Mouse (Mus musculus): ENCODE results near the gene Rasip1. TPM values are rescaled to one million over a fixed set of nuclear protein-coding genes. Genes with fewer than 3 reads are reported as not detected.
A peak's percentile ranks its signal among the peaks of the same experiment; 100 is the strongest.

The Rasip1 gene
- polyA plus RNA-seq (2014; fragmentation: Nextera tagmentation; extraction: Ambion mirVana): 4.9 and 5.1 TPM in 2 replicates

- peaks cover 14% of the 10 kb centered on the region for H3K27me3 ChIP-seq (ENCODE audit: control insufficient read depth, insufficient read depth, low read length)
- H3K9ac ChIP-seq (ENCODE audit: low read depth, low read length): peak within 1 kb of the TSS; percentile 69
- ATAC-seq (ENCODE audit: low FRiP score) (no peak), DNase-seq (ENCODE audit: low spot score) (no peak)
- H3K36me3 ChIP-seq (ENCODE audit: control insufficient read depth, insufficient read depth, low read length): no peaks in the 10 kb centered on the region
- peaks cover under 1% of the 10 kb centered on the region; the same call in 1 of the 2 replicates for H3K4me1 ChIP-seq (replicated peaks; ENCODE audit: control insufficient read depth, insufficient read depth, low read length)
- no peaks in the 10 kb centered on the region for H3K9me3 ChIP-seq (ENCODE audit: control insufficient read depth, low read length)
- 86% methylated on average over 9 of the region's 9 CpGs for WGBS
- H3K4me2 ChIP-seq (replicated peaks; ENCODE audit: low read depth, low read length): peak within 1 kb of the TSS; percentile 93
- peak within 1 kb of the TSS; percentile 49 for H3K4me3 ChIP-seq (ENCODE audit: low read depth, low read length)
- H3K27ac ChIP-seq (ENCODE audit: low read depth, low read length): no peak within 1 kb of the TSS; the same call in 1 of the 2 replicates
Observed at GRCm38 (mm10) chr7:45627261-45627660, at the start of gene Rasip1. TSS of gene Rasip1 (plus strand) at chr7:45627488.

GRCm38 (mm10) chr7:45585923-45586322 is 41.4 kb upstream of the Rasip1 start:
- no peak overlapping the region for H3K4me3 ChIP-seq (ENCODE audit: low read depth, low read length)
- H3K27ac ChIP-seq (ENCODE audit: low read depth, low read length): no peak overlapping the region
- WGBS: 88% methylated on average over 6 of the region's 6 CpGs
- no peaks in the 10 kb centered on the region for H3K36me3 ChIP-seq (ENCODE audit: control insufficient read depth, insufficient read depth, low read length)
- no peak for DNase-seq (ENCODE audit: low spot score)
- no peak for ATAC-seq (ENCODE audit: low FRiP score)
- H3K4me2 ChIP-seq (replicated peaks; ENCODE audit: low read depth, low read length): no peak overlapping the region
- no peaks in the 10 kb centered on the region for H3K27me3 ChIP-seq (ENCODE audit: control insufficient read depth, insufficient read depth, low read length)
- no peaks in the 10 kb centered on the region for H3K9me3 ChIP-seq (ENCODE audit: control insufficient read depth, low read length)
- no peaks in the 10 kb centered on the region for H3K4me1 ChIP-seq (replicated peaks; ENCODE audit: control insufficient read depth, insufficient read depth, low read length)
- no peak overlapping the region for H3K9ac ChIP-seq (ENCODE audit: low read depth, low read length)

GRCm38 (mm10) chr7:45587631-45588592 is 39.4 kb upstream of the Rasip1 start:
- Histone ChIP-seq H3K4me2 (replicated peaks; ENCODE audit: low read depth, low read length) (no peak overlapping the region), H3K36me3 (ENCODE audit: control insufficient read depth, insufficient read depth, low read length) (no peaks in the 10 kb centered on the region), H3K4me1 (replicated peaks; ENCODE audit: control insufficient read depth, insufficient read depth, low read length) (no peaks in the 10 kb centered on the region), H3K27ac (ENCODE audit: low read depth, low read length) (no peak overlapping the region), H3K4me3 (ENCODE audit: low read depth, low read length) (no peak overlapping the region), H3K27me3 (ENCODE audit: control insufficient read depth, insufficient read depth, low read length) (no peaks in the 10 kb centered on the region), H3K9me3 (ENCODE audit: control insufficient read depth, low read length) (no peaks in the 10 kb centered on the region), H3K9ac (ENCODE audit: low read depth, low read length) (no peak overlapping the region)
- DNase-seq (ENCODE audit: low spot score) (no peak), ATAC-seq (ENCODE audit: low FRiP score) (no peak)
- 94% methylated on average over 23 of the region's 23 CpGs for WGBS

- H3K27ac ChIP-seq (ENCODE audit: low read depth, low read length): no peak overlapping the region; the same call in 1 of the 2 replicates
- H3K9me3 ChIP-seq (ENCODE audit: control insufficient read depth, low read length): no peaks in the 10 kb centered on the region
- peak overlapping the region; percentile 41 for H3K4me2 ChIP-seq (replicated peaks; ENCODE audit: low read depth, low read length)
- peak overlapping the region; percentile 47; the same call in 1 of the 2 replicates for H3K9ac ChIP-seq (ENCODE audit: low read depth, low read length)
- H3K36me3 ChIP-seq (ENCODE audit: control insufficient read depth, insufficient read depth, low read length): no peaks in the 10 kb centered on the region
- DNase-seq (ENCODE audit: low spot score) (peak; percentile 94), ATAC-seq (ENCODE audit: low FRiP score) (peak; percentile 97)
- 5% methylated on average over 19 of the region's 19 CpGs for WGBS
- peak overlapping the region; percentile 25 for H3K4me3 ChIP-seq (ENCODE audit: low read depth, low read length)
- no peaks in the 10 kb centered on the region for H3K27me3 ChIP-seq (ENCODE audit: control insufficient read depth, insufficient read depth, low read length)
- H3K4me1 ChIP-seq (replicated peaks; ENCODE audit: control insufficient read depth, insufficient read depth, low read length): no peaks in the 10 kb centered on the region
Observed at GRCm38 (mm10) chr7:45589173-45589572, 38.1 kb upstream of the Rasip1 start.

GRCm38 (mm10) chr7:45589898-45590297 is 37.4 kb upstream of the Rasip1 start:
- Histone ChIP-seq H3K36me3 (ENCODE audit: control insufficient read depth, insufficient read depth, low read length) (no peaks in the 10 kb centered on the region), H3K9ac (ENCODE audit: low read depth, low read length) (no peak overlapping the region), H3K27ac (ENCODE audit: low read depth, low read length) (no peak overlapping the region), H3K4me3 (ENCODE audit: low read depth, low read length) (no peak overlapping the region), H3K4me2 (replicated peaks; ENCODE audit: low read depth, low read length) (no peak overlapping the region), H3K27me3 (ENCODE audit: control insufficient read depth, insufficient read depth, low read length) (no peaks in the 10 kb centered on the region), H3K4me1 (replicated peaks; ENCODE audit: control insufficient read depth, insufficient read depth, low read length) (no peaks in the 10 kb centered on the region), H3K9me3 (ENCODE audit: control insufficient read depth, low read length) (no peaks in the 10 kb centered on the region)
- DNase-seq (ENCODE audit: low spot score): no peak
- ATAC-seq (ENCODE audit: low FRiP score): no peak
- WGBS: 95% methylated on average over 5 of the region's 5 CpGs

DNA sequence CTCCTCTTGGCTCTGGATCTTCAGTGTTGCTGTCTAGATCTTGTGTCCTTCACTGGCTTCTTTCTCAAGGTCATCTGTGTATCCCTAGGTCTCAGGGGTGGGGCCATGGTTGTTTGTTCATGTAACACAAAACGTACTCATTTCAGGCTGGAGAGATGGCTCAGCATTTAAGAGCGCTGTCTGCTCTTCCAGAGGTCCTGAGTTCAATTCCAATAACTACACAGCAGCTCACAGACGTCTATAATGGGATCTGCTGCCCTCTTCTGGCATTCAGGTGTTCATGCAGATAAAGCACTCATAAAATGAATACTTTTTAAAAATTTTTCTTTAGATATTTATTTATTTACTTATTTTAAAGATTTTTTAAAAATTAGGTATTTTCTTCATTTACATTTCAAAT is 36.4 kb upstream of the Rasip1 start:
- Histone ChIP-seq H3K4me1 (replicated peaks; ENCODE audit: control insufficient read depth, insufficient read depth, low read length) (no peaks in the 10 kb centered on the region), H3K4me2 (replicated peaks; ENCODE audit: low read depth, low read length) (no peak overlapping the region), H3K4me3 (ENCODE audit: low read depth, low read length) (no peak overlapping the region), H3K9ac (ENCODE audit: low read depth, low read length) (no peak overlapping the region), H3K36me3 (ENCODE audit: control insufficient read depth, insufficient read depth, low read length) (no peaks in the 10 kb centered on the region), H3K9me3 (ENCODE audit: control insufficient read depth, low read length) (no peaks in the 10 kb centered on the region), H3K27me3 (ENCODE audit: control insufficient read depth, insufficient read depth, low read length) (no peaks in the 10 kb centered on the region), H3K27ac (ENCODE audit: low read depth, low read length) (no peak overlapping the region)
- 70% methylated on average over 3 of the region's 3 CpGs for WGBS
- ATAC-seq (ENCODE audit: low FRiP score) (no peak), DNase-seq (ENCODE audit: low spot score) (no peak)

GRCm38 (mm10) chr7:45591880-45592279 is 35.4 kb upstream of the Rasip1 start:
- Histone ChIP-seq H3K4me2 (replicated peaks; ENCODE audit: low read depth, low read length) (no peak overlapping the region), H3K4me1 (replicated peaks; ENCODE audit: control insufficient read depth, insufficient read depth, low read length) (no peaks in the 10 kb centered on the region), H3K27me3 (ENCODE audit: control insufficient read depth, insufficient read depth, low read length) (no peaks in the 10 kb centered on the region), H3K36me3 (ENCODE audit: control insufficient read depth, insufficient read depth, low read length) (no peaks in the 10 kb centered on the region), H3K9ac (ENCODE audit: low read depth, low read length) (no peak overlapping the region), H3K9me3 (ENCODE audit: control insufficient read depth, low read length) (no peaks in the 10 kb centered on the region), H3K4me3 (ENCODE audit: low read depth, low read length) (no peak overlapping the region), H3K27ac (ENCODE audit: low read depth, low read length) (no peak overlapping the region)
- WGBS: 81% methylated on average over 7 of the region's 7 CpGs
- DNase-seq (ENCODE audit: low spot score) (no peak), ATAC-seq (ENCODE audit: low FRiP score) (no peak)

- Histone ChIP-seq H3K4me3 (ENCODE audit: low read depth, low read length) (no peak overlapping the region), H3K9me3 (ENCODE audit: control insufficient read depth, low read length) (no peaks in the 10 kb centered on the region), H3K4me1 (replicated peaks; ENCODE audit: control insufficient read depth, insufficient read depth, low read length) (no peaks in the 10 kb centered on the region), H3K9ac (ENCODE audit: low read depth, low read length) (no peak overlapping the region), H3K36me3 (ENCODE audit: control insufficient read depth, insufficient read depth, low read length) (no peaks in the 10 kb centered on the region), H3K27me3 (ENCODE audit: control insufficient read depth, insufficient read depth, low read length) (no peaks in the 10 kb centered on the region), H3K27ac (ENCODE audit: low read depth, low read length) (no peak overlapping the region), H3K4me2 (replicated peaks; ENCODE audit: low read depth, low read length) (no peak overlapping the region)
- ATAC-seq (ENCODE audit: low FRiP score): no peak
- 27% methylated on average over 10 of the region's 10 CpGs for WGBS
- DNase-seq (ENCODE audit: low spot score): peak; percentile 80
Observed at GRCm38 (mm10) chr7:45593118-45593815, 34.0 kb upstream of the Rasip1 start.
